Mouse (Mus musculus) v-Abl transformed pro-B cells (cell line): ENCODE measurements around the gene Ppm1n.

Experiments
- in situ Hi-C, 2 experiments: fragments of 400-800 bp; cut with MboI; formaldehyde crosslinking; loops; one replicate each; pipeline ENCODE4 v1.15.1; 2025; ENCODE audit not compliant: unreplicated experiment in 2 of 2

Gene Ppm1n

DNA sequence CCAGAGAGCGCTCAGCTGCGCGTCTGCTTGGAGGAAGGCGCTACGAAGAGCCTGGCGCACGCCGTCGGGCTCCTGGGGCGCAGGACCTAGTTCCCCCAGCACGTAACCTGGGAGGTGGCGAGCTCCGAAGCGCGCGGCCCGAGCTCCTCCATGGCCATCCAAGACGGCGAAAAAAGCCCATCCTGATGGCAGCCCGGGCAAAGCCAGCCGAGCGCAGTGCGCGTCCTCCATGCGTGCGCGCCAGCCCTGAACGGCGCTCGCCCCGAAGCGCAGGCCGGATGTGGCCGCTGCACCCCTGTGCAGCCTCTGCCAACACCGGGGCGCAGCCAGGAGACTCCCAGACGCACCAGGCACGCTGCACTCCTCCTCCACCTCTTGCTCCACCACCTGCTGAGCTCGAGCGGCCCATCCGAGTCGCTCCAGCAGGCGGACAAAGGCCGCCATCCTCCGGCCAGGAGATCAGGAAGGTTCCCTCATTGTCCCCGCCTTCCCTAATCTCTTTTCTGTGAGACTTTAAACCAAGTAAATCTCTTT lies at the start of gene Ppm1n:
Gene Ppm1n (minus strand): TSS at position 484 of the 534 bp plus-strand sequence.
- in situ Hi-C loops = loop anchor here (5.0 to 10.0 kb wide), 5 partner anchors 37 to 115 kb away; partner anchors contain the start of gene Gipr (in 1 of the 2)

DNA sequence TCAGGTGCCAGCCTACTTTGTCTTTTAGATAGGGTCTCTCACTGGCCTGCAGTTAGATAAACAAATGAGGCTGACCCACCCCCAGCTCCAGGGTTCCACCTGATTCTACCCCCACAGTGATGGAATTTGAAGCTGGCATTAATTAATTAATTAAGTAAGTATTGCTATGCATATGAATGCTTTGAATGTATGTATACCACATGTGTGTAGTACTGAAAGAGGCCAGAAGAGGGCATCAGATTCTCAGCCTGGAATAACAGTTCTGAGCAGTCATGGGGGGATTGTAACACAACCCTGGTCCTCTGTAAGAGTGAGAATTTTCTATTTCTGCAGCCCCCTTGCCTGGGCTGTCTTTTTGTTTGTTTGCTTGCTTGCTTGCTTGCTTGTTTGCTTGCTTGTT lies 48.6 kb upstream of the Ppm1n start:
- in situ Hi-C loops = no loop called here

DNA sequence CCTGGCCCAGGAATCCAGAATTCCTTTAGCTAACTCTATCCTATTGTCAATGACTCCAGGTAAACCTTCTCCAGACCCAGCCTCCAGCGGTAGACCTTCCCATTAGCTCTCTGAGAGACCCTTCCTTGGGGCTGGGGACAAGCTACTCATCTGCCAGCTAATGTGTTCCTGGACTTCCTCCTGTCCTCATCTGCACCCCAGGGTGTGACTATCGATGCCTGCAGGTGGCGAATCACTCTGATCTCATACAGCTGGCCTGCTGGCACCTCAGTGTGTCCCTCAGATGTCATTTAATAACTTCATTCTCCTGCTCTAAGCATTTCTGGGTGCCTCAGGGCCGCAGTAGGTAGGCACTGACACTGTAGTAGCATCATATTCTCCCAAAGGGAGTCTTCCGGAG lies 47.9 kb upstream of the Ppm1n start:
- in situ Hi-C loops = no loop called here

DNA sequence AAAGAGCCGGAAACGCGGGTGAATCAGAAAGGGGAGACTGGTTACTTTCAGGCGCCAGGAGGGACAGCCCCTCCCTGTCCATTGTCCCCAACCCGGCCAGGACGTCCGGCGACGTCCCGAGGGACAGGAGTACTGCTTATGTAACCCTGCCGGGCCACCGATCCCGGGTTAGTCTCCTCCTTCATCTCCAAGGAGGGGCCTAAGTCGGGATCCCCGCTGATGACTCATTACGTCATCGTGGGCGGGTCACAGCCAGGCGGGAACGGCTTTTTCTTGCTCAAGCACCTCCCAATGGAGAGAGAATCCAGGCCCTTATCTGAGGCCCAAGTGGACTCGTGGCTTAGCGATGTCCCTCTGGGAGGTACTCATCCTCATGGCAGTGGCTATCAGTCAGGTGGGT lies 47.3 kb upstream of the Ppm1n start:
- in situ Hi-C loops = no loop called here

DNA sequence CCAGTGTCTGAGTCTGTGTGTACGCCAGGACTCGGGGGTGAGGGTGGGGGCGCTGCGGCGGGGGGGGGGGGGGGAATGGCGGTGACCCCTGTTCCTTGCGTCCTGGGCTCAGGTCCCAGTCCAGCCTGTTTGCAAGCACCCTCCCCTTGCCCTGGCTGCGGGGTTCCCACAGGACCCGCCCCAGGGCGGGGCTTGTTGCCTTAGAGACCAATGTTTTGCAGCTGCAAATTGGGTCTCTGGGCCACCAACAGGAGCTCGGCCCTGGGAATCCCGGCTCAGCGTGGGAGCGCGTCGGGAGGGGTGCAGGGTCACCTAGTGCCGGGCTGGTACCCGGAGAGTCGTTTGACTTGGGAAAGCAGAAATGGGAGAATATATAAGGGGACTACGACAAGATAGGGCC lies 46.5 kb upstream of the Ppm1n start:
- in situ Hi-C loops = no loop called here

DNA sequence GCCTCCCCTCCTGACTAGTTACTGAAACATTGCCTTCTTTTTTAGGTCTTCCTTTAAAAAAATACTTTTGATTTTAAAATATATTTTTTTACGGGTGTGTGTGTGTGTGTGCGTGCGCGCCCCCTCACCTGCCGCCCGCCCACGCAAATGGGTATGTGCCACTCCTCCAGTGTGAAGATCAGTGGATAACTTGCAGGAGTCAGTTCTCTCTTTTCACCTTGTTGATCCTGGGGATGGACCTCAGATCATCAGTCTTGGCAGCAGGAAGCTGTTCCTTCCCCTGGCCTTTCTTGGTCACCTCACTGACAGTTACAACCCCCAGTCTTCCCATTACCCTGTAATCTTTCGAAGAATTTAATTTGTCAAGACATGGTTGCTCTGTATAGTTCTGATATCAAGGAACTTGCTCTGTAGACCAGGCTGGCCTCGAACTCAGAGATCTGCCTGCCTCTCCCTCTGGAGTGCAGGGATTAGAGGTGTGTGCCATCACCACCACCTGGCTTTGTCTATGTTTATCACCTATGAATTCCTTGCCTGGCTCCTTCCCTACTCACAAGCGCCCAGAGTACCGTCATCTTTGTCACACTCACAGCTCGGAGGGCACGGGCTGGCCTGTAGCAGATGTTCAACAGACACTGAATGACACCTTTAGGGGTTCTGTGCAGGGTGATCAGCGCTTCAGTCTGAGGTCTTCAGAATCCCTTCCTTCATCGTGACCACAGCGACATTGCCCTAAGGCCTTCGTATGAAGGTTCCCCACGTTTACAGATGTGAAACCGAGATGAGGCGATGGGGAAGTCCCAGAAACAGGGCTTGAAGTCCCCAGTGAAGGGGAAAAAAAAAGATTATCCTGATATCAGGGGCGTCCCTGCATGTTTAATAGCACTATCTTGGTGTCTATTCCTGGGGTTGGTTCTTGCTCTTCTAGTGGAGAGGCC lies 45.7 kb upstream of the Ppm1n start:
- in situ Hi-C loops = no loop called here

DNA sequence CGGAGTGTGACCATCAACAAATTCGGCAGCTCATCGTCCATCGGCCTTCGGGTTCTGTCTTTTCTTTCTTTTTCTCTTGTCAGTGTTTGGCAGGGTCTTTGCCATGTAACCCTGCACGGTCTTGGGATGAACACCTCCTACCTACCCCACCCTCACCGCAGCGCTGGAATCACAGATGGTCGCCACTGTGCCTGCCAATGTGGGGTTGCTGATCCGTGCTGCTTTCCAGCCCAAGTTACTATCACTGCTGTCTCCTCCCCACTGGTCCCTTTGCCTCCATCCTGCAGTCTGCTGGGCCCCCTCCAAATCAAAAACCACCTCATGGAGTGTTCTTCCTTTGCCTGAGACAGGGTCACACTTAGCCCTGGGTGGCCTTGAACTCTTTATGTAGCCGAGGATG lies 44.4 kb upstream of the Ppm1n start:
- in situ Hi-C loops = no loop called here

DNA sequence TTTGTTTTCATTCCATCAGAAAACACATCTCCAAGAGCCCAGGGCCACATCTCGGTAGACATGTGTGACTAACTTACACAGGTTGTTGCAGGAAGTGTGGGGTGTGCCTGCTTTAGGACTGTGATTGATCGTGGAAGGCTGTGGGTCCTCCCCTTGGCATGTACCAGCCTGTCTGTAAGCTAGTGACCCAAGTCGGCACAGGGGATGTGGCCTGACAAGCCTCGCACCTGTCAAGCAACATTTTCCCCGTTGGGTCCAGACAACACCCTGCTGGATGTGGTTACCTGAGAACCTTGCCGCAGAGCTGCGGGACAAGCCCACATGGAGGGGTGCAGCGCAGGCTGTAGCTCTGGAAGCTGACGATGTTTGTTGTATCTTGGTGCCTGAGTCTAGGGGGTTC lies 42.6 kb upstream of the Ppm1n start:
- in situ Hi-C loops = no loop called here

DNA sequence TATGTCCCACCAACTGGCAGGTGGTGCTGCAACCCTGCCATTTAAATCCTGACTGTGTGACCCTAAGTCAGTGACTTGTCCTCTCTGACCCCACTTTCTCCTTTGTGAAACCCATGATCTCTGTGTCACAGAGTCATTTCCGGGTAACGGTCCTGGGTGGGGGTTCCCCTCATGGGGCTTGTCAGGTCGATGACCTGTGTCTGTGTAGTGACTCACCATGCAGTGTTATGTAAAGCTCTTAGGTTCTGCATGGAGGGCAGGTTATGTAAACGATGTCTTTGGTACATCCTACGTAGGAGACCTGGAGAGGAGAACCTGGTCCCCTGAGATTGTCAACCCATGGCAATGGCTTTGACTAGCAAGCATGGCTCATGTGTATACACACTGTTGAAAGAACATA lies 41.6 kb upstream of the Ppm1n start:
- in situ Hi-C loops = no loop called here

DNA sequence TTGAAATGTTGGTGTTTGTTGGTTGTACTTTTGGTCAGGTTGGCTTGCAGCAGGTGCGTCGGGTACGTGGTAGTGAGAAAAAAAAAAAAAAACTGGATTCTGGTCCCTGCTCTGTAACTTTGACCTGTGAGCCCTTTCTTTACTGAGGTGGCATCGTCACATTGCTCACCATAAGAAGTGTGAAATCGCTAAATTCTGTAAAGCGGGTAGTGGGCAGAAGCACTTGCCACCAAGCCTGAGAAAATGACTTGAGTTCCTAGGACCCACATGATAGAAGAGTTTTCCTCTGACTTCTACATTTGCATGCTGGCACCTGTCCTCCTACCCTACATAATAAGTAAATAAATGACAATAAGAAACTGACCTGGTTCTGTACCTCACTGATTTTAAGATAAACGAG lies 40.8 kb upstream of the Ppm1n start:
- in situ Hi-C loops = no loop called here

DNA sequence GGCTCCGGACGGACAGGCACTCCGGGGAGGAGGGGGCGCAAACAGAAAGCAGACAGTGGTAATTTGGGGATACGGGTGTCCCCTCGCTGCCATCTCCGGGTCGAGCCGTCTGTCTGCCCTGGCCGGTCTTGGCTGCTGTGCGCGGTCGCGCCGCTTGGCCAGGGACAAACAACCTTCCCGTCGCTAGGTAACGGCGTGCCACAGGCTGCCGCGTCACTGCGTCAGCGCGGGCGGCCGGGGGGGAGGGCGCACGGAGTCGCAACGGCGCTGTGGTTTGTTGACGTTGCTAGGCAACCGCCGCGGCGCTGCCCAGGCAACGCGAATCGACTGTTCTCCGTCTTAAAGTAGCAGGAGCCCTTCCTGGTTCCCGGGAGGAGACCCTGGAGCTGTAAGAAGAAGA lies 40.0 kb upstream of the Ppm1n start:
- in situ Hi-C loops = no loop called here

DNA sequence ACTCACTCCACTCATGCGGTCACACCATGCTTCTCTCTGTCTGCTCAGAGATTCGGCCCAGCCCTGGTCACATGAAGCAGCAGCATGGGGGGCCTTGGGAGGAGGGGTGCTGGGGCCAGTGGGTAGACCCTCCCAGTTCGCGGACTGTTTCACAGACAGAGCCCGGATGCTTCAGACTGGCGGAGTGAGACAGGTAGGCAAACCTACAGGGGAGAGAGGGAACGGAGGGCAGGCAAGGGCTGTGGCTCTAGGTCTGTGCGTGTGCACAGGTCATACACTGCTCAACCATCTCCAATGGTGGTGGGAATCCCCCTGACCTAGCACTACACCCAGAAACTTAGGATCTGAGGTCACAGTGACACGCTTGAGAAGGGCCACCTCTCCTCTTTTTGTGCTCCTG lies 39.6 kb upstream of the Ppm1n start:
- in situ Hi-C loops = no loop called here

DNA sequence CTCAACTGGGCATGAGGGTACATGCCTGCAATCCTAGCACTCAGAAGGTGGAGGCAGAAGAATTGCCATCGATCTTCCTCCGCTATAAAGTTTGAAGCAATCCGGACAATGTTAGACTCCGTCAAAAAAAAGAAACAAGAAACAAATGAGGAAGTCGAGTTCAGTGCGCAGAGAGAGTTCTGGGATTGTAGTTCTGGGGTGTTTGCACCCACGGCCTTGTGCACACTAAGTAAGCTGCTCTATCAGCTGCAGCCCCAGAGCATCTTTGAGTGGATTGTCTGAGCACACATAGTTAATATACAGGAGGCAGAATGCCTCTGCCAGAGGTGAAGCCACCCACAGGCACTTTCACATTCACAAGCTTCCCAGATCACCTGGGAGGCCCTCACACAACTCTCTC lies 38.8 kb upstream of the Ppm1n start:
- in situ Hi-C loops = no loop called here

DNA sequence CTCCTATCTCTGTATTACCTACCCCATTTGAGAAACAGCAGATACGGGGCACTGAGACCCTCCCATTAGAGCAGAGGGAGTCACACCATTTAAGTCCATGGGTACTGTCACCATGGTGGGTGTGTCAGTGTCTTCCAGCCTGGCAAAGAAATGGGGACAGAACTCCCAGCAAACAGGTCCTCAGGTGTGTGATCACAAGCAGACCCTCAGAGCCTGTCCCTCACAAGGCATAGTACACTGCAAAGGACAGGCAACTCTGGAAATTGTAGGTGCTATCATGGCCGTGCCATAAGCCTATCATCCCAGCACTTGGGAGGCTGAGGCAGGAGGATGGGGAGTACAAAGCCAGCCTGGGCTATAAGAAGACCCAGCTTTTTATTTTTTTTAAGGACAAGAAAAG lies 38.3 kb upstream of the Ppm1n start:
- in situ Hi-C loops = no loop called here

DNA sequence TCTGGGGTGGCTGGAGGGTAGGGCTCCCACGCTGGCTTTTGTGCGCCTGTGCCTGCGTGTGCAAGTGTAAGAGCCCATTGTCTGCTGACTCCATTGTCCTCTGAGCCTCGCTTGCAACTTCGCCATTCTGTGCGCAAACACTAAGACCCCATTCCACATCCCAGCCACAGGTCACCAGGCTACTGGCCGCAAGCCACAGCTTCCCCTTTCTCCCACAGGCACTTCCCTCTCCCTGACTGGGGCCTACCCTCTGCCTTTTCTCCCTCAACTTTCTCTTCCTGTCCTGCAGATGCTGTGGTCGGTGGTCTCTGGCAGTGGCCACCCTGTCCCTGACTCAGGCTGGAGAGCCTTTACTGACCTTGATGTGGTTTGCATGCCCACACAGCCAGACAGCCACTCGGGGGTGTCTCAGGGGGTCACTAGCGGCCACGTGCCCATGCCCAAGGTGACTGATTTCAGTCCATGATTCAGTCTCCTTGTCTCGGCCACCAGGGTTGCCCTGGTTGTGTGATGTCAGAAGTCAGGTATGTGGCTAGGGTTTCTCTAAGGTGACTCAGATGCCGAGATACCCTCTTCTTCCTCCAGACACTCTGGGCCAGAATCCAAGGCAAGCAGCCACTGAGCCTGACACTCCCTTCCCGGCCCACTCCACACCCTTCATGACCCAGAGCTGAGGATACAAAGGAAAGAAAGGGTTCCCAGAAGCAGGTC lies 36.7 kb upstream of the Ppm1n start:
- in situ Hi-C loops = no loop called here

DNA sequence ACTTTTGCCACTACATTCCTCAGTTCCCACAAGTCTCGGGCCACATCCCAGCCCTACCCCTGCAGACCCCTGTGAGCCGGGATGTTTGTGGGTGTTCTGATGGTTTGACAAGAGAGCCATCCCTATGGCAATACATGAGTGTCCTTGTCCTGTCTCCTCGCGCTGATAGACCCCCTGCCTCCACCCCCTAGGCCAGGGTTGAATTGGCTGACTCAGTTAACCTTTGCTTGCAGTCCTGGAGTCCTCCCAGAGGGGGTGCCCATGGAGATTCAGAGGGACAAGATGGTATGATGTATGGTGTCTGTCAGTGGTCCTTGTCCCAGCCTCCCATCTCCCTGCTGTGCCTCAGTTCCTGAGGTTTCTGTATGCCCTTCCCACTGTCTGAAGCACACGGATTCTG lies 34.2 kb upstream of the Ppm1n start:
- in situ Hi-C loops = no loop called here

DNA sequence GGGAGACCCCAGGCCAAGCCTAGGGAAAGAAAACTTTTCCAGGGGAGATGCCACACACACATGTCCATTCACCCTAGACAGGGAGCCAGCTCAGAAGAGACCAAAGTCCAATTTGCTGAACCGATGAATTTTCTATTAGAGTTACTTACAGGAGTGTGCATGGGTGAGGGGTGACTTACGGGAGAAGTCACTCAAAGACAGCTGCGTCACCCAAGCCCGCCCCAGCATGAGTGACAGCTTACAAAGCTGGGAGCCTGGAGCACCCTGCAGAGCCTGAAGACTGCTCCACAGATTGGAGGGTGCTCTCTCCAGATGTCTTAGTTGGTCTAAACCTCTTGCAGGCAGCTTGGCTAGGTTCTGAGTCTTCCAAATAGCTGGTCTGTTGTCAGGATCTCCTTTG lies 32.1 kb upstream of the Ppm1n start:
- in situ Hi-C loops = no loop called here

DNA sequence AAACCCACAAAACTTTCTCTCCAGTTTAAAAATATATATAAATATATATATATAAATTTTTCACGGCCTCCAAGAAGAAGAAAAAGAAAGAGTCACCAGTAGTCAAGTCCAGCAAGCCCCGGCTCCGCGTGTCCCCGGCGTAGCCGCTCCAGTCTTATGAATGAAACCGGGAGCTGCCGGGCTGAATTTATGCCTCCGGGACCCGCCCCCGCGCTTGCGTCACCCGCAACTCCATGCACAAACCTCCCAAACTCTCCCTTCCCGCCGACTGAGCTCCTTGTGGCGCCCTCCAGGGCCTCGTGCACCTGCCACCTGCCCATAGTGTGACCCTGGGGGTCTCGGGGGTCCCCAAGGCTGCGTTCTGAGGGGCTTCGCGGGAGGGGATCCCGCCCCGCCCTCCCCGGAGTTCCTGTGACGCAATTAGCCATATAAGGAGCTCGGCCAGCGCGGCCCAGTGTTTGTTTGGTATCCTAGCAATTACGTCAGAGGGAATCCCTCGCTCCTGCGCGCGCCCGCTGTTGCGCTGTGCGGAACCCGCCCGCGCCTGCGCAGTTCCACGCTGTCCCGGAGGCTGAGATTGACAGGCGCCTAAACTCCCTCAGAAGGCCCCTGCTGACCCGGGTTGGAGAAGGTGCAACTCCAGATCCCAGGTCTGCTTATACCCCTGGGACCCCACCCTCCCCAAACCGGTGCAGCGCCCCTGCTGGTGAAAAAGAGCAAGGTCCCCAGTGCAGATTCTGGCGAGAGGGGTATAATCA lies 30.2 kb upstream of the Ppm1n start, which contains the start of gene Fosb:
Gene Fosb (minus strand): TSS at position 168 of the 758 bp plus-strand sequence.
- in situ Hi-C loops = no loop called here

DNA sequence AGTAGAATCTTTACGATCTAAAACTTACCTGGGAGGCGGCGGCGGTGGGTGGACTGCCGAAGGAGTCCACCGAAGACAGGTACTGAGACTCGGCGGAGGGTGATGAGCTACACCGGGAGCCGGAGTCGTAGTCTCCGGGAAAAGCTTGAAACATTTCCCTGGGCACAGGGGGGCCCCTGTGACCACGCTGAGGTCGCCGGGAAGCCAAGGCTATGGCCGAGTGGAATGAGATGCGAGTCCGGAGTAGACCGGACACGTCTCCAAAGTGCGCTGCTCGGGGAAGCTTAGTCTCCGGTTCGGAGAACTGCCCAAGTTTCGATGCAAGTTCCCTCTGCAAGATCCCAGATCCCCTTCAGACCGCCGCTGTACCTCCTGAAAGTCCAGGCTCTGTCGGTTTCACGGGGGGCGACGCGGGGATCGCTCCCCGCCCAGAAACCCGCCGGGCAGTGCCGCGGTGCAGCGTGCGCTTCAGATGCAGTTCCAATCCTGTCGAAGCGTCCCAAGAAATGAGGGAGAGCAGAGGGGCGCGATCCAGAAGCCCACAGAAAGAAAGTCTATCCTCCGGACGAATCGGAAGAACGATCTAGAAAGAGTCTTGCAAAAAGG lies 29.5 kb upstream of the Ppm1n start:
- in situ Hi-C loops = no loop called here

DNA sequence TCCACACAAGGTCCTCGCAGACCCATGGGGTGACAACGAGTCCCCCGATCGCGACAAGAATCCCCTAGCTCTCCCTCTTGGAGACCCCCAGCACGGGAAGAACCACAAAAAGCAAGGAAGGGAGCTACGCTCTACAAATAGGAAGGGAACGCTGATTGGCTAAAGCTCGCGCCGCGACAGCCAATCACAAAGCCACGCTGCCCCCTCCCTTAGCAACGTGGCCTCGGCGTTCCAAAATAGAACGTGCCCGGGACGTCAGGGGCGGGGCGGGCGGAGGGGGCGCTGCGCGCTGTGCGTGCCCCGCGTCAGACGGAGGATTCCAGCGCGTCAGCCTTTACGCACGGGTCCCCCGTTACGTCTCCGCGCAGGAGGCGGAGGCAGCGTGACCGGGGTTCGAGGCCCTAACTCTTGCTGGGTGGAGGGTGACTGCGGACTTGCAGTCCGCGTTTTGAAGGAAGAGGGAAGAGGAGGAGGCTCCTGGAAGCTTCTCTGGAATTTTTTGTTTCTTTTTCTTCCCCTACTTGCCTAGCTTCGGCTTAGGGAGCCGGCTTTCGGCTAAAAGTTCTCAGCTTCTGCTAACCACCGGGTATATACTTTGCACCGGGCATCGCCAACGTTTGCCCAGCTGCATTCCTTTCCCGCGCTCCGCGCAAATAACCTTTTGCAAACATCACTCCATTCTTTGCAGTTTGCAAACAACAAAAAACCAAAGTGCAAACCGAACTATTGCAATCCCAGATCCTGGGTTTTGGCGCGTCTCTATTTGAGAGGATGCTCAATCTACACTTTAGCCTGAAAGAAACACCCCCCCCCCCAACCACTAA lies 28.8 kb upstream of the Ppm1n start:
- in situ Hi-C loops = no loop called here
